Mouse (Mus musculus) liver, postnatal 0 days (tissue): ENCODE data around the gene Taf10.

Source experiments
- CTCF ChIP-seq: sonication (generic); IDR thresholded peaks from 2 replicates; pipeline ENCODE4 v1.5.1; 2016; ENCODE audit warnings: antibody characterized with exemption, low read depth
- EP300 ChIP-seq: IDR thresholded peaks from 2 replicates; pipeline ENCODE4 v1.6.1; 2016; ENCODE audit warnings: antibody characterized with exemption, low read depth, mild to moderate bottlenecking

- TF ChIP-seq EP300 (no peak), CTCF (no peak)
Observed at GRCm38 (mm10) chr7:105791147-105791546, 47.0 kb upstream of the Taf10 start.
